Mouse (Mus musculus): ENCODE data around the gene Phykpl.
"Not testable (repeated sequence)": the region's sequence is repeated elsewhere in the genome, so short reads cannot be mapped to it uniquely, and the experiment has no call there.

The Phykpl gene

GRCm38 (mm10) chr11:51615601-51616000, 31.0 kb downstream of the Phykpl start:
- DNase-seq (ENCODE audit: inconsistent age in 2 of 2, low spot score in 1 of 2), result peak; percentile 86 to 95

- not testable (repeated sequence) for DNase-seq (ENCODE audit: inconsistent age in 2 of 2, low spot score in 1 of 2)
These were observed 31.6 kb downstream of the Phykpl start for GRCm38 (mm10) chr11:51616113-51616512.

- peak; percentile 71 to 90 for DNase-seq (ENCODE audit: inconsistent age in 2 of 2, low spot score in 1 of 2)
These were observed 33.1 kb downstream of the Phykpl start for GRCm38 (mm10) chr11:51617693-51618092.

- no peak for DNase-seq (ENCODE audit: inconsistent age in 2 of 2, low spot score in 1 of 2)
These were observed 34.4 kb downstream of the Phykpl start for GRCm38 (mm10) chr11:51618894-51619408.

GRCm38 (mm10) chr11:51619409-51620060, 35.0 kb downstream of the Phykpl start, which contains the start of gene Nhp2:
TSS of gene Nhp2 (plus strand) at chr11:51619735.
- peak; percentile 97 to 99 for DNase-seq (ENCODE audit: inconsistent age in 2 of 2, low spot score in 1 of 2)

- DNase-seq (ENCODE audit: inconsistent age in 2 of 2, low spot score in 1 of 2), result no peak
These were observed 35.5 kb downstream of the Phykpl start for GRCm38 (mm10) chr11:51620084-51620483.

- no peak for DNase-seq (ENCODE audit: inconsistent age in 2 of 2, low spot score in 1 of 2)
These were observed 37.2 kb downstream of the Phykpl start for GRCm38 (mm10) chr11:51621776-51622175.

- no peak for DNase-seq (ENCODE audit: inconsistent age in 2 of 2, low spot score in 1 of 2)
These were observed 38.5 kb downstream of the Phykpl start for GRCm38 (mm10) chr11:51622971-51623491.

GRCm38 (mm10) chr11:51625187-51625820, 40.7 kb downstream of the Phykpl start:
- no peak for DNase-seq (ENCODE audit: inconsistent age in 2 of 2, low spot score in 1 of 2)

- no peak for DNase-seq (ENCODE audit: inconsistent age in 2 of 2, low spot score in 1 of 2)
These were observed 42.9 kb downstream of the Phykpl start for GRCm38 (mm10) chr11:51627425-51627824.

- no peak for DNase-seq (ENCODE audit: inconsistent age in 2 of 2, low spot score in 1 of 2)
These were observed 43.4 kb downstream of the Phykpl start for GRCm38 (mm10) chr11:51627907-51628306.

- DNase-seq (ENCODE audit: inconsistent age in 2 of 2, low spot score in 1 of 2), result peak; percentile 48 to 74
These were observed 45.2 kb downstream of the Phykpl start for GRCm38 (mm10) chr11:51629651-51630314.

GRCm38 (mm10) chr11:51632130-51632753, 47.7 kb downstream of the Phykpl start:
- DNase-seq (ENCODE audit: inconsistent age in 2 of 2, low spot score in 1 of 2), result peak in 1 of 2 experiments; percentile 78

- not testable (repeated sequence) for DNase-seq (ENCODE audit: inconsistent age in 2 of 2, low spot score in 1 of 2)
These were observed 48.6 kb downstream of the Phykpl start for GRCm38 (mm10) chr11:51633200-51633599.

- peak in 1 of 2 experiments; percentile 59 for DNase-seq (ENCODE audit: inconsistent age in 2 of 2, low spot score in 1 of 2)
These were observed 49.2 kb downstream of the Phykpl start for GRCm38 (mm10) chr11:51633721-51634120.

- DNase-seq (ENCODE audit: inconsistent age in 2 of 2, low spot score in 1 of 2), result no peak
These were observed 50.6 kb downstream of the Phykpl start for GRCm38 (mm10) chr11:51635127-51635524.

GRCm38 (mm10) chr11:51635525-51636322, 51.2 kb downstream of the Phykpl start, which contains the start of gene Rmnd5b:
TSS of gene Rmnd5b (minus strand) at chr11:51635896.
- DNase-seq (ENCODE audit: inconsistent age in 2 of 2, low spot score in 1 of 2), result peak; percentile 93 to 97

GRCm38 (mm10) chr11:51636323-51636684, 51.7 kb downstream of the Phykpl start:
- DNase-seq (ENCODE audit: inconsistent age in 2 of 2, low spot score in 1 of 2), result peak; percentile 56 to 86

- peak in 1 of 2 experiments; percentile 66 for DNase-seq (ENCODE audit: inconsistent age in 2 of 2, low spot score in 1 of 2)
These were observed 53.4 kb downstream of the Phykpl start for GRCm38 (mm10) chr11:51637971-51638414.

GRCm38 (mm10) chr11:51638497-51638896, 53.9 kb downstream of the Phykpl start:
- DNase-seq (ENCODE audit: inconsistent age in 2 of 2, low spot score in 1 of 2), result no peak
